Mouse (Mus musculus) forebrain, postnatal 0 days (tissue): Measurements from ENCODE around the gene Plcb4. TPM values are rescaled to one million over a fixed set of nuclear protein-coding genes. Genes with fewer than 3 reads are reported as not detected.

Experiments used
- ATAC-seq: fragments of 200-750 bp; cut with Nextera tagmentation; 2 replicates; pipeline ENCODE4 v1.8.0; 2017; ENCODE audit warnings: mild to moderate bottlenecking, moderate library complexity
- DNase-seq: peaks from one replicate; pipeline ENCODE4 v3.0.0-alpha.2; 2015
- H3K27ac ChIP-seq: fragments of 300-500 bp; sonication (generic); 2 replicates; pipeline ENCODE4 v1.5.1; 2014; ENCODE audit warnings: low read depth, mild to moderate bottlenecking, antibody characterized with exemption, low read length, moderate library complexity, mixed read lengths
- H3K27me3 ChIP-seq: fragments of 300-500 bp; sonication (generic); 2 replicates; pipeline ENCODE4 v1.6.1; 2014; ENCODE audit warnings: mild to moderate bottlenecking, low read length, mixed read lengths; ENCODE audit not compliant: insufficient read depth
- H3K36me3 ChIP-seq: fragments of 300-500 bp; sonication (generic); 2 replicates; pipeline ENCODE4 v1.6.1; 2014; ENCODE audit warnings: mild to moderate bottlenecking, moderate library complexity; ENCODE audit not compliant: insufficient read depth
- H3K4me1 ChIP-seq: fragments of 300-500 bp; sonication (generic); 2 replicates; pipeline ENCODE4 v1.6.1; 2014; ENCODE audit warnings: antibody characterized with exemption; ENCODE audit not compliant: insufficient read depth
- H3K4me2 ChIP-seq: fragments of 300-500 bp; sonication (generic); 2 replicates; pipeline ENCODE4 v1.6.1; 2014; ENCODE audit warnings: low read depth, mild to moderate bottlenecking, moderate library complexity
- H3K4me3 ChIP-seq: fragments of 300-500 bp; sonication (generic); 2 replicates; pipeline ENCODE4 v1.5.1; 2014; ENCODE audit warnings: low read depth, low read length, mixed read lengths
- H3K9ac ChIP-seq: fragments of 300-500 bp; sonication (generic); 2 replicates; pipeline ENCODE4 v1.6.1; 2014; ENCODE audit warnings: mild to moderate bottlenecking
- H3K9me3 ChIP-seq: fragments of 300-500 bp; sonication (generic); 2 replicates; pipeline ENCODE4 v1.6.1; 2016; ENCODE audit warnings: low read length
- CTCF ChIP-seq: sonication (generic); IDR thresholded peaks from 2 replicates; pipeline ENCODE4 v1.5.1; 2016; ENCODE audit warnings: antibody characterized with exemption, control low read depth, low read depth
- WGBS: fragments of 180-500 bp; shearing (Covaris S2); extraction: QIAGEN DNeasy Blood & Tissue Kit; methylation state at CpG from one replicate; pipeline ENCODE4 v1.1.7; 2014; 5-methylcytosine and 5-hydroxymethylcytosine counted together
- polyA plus RNA-seq: library from polyadenylated mRNA; unstranded; fragments of >200 nt; fragmentation: Nextera tagmentation; extraction: Ambion mirVana; gene quantifications from 2 replicates; pipeline ENCODE4 v1.2.1, GENCODE M21; 2015
- total RNA-seq: library from RNA; depleted of rRNA; stranded (reverse); fragments of >200 nt; gene quantifications from 2 replicates; pipeline ENCODE4 v1.2.3, GENCODE M21; 2014

Gene Plcb4
- total and polyA plus RNA-seq, 2 experiments from 2014 or later: 15.5 to 39.7 TPM

DNA sequence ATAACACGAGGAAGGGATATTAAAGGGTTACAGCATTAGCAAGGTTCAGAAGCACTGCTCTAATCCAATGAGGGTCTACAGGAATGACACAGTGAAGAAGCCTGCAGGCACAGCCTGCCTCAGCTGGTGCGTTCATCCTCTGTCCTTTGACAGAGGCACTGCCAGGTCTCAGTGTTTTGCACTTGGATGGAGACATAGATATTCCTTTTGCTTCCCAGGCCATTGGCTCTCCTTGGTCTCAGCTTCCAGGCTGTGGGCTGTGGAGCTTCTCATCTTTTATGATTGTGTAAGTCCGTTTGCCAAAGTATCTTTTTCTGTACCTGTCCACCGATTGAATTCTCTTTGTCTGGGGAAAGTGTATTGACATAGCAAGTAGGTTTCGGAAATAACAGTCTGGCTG, 177.1 kb downstream of the Plcb4 start:
- Histone ChIP-seq H3K27me3 (no peaks in the 10 kb centered on the region), H3K27ac (no peak overlapping the region), H3K9me3 (no peaks in the 10 kb centered on the region), H3K4me1 (no peaks in the 10 kb centered on the region), H3K9ac (no peak overlapping the region), H3K36me3 (no peaks in the 10 kb centered on the region), H3K4me3 (no peak overlapping the region), H3K4me2 (no peak overlapping the region)
- 87% methylated on average over 5 of the region's 5 CpGs for WGBS
- TF ChIP-seq CTCF: no peak
- ATAC-seq: no peak
- DNase-seq: no peak

DNA sequence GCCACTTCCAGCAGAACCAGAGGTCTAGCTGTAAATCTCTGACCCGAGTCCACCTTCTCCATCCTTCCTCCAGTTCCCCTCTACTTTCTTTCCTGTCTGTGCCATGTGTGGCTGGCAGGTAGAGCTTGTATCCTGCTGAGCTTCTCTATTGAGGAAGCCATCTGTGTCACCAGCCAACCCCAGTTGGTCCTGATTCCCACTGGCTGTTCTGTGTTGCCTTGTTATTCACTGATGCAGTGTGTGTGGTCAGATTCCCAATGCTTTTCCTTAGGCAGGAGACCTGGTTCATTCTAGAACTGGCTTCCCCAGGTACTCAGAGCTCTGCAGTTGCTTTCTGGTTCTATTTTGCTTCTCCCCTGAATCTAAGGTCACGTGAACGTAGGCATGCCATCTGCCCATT, 177.6 kb downstream of the Plcb4 start:
- WGBS: 82% methylated on average over 3 of the region's 3 CpGs
- no peaks in the 10 kb centered on the region for H3K9me3 ChIP-seq
- no peaks in the 10 kb centered on the region for H3K36me3 ChIP-seq
- H3K27me3 ChIP-seq: no peaks in the 10 kb centered on the region
- TF ChIP-seq CTCF: no peak
- no peaks in the 10 kb centered on the region for H3K4me1 ChIP-seq
- ATAC-seq (no peak), DNase-seq (no peak)
- no peak overlapping the region for H3K27ac ChIP-seq
- no peak overlapping the region for H3K4me2 ChIP-seq
- H3K9ac ChIP-seq: no peak overlapping the region
- no peak overlapping the region for H3K4me3 ChIP-seq

DNA sequence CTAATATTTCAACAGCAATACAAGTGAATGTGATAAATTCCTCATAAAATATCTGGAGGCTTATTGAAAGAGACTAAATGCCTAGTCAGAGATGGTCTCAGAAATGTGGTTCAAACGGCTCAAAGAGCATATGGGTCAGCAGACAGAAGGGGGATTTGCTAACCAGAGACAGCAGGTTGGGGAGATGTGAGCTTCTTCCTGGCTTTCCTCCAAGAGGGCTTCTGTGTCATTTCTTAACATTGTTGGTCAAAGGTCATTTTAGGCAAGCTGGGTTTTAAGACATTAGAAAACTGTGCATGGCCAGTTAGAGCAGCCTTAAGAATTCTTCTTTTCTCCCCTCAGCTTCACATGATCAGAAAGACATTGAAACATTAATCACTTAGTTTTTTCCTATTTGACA, 178.9 kb downstream of the Plcb4 start:
- ATAC-seq (no peak), DNase-seq (no peak)
- Histone ChIP-seq H3K9ac (no peak overlapping the region), H3K4me1 (no peaks in the 10 kb centered on the region), H3K27me3 (no peaks in the 10 kb centered on the region), H3K36me3 (no peaks in the 10 kb centered on the region), H3K9me3 (no peaks in the 10 kb centered on the region), H3K4me3 (no peak overlapping the region), H3K4me2 (no peak overlapping the region), H3K27ac (no peak overlapping the region)
- WGBS: 81% methylated on average over 1 of the region's 1 CpGs
- no peak for TF ChIP-seq CTCF

DNA sequence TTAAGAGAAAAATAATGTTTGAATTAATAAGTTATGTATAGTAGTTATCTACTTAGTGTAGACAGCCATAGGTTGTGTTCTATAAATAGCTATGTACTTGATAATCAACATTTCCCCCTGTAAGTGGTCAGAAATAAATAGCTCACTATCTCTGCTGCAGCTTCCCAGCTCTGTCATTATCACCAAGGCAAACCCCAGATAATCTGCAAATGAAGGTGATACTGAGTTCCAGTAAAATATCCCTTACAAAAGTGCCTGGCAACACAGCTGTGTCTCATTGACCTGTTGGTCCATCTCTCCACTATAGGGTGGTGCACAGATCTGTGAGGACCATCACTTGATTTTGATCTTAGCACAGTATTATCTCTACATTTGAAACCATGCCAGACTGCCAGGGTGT, 179.3 kb downstream of the Plcb4 start:
- no peaks in the 10 kb centered on the region for H3K9me3 ChIP-seq
- no peaks in the 10 kb centered on the region for H3K27me3 ChIP-seq
- no peak overlapping the region for H3K9ac ChIP-seq
- H3K4me2 ChIP-seq: no peak overlapping the region
- no peak overlapping the region for H3K27ac ChIP-seq
- no peak for ATAC-seq
- TF ChIP-seq CTCF: no peak
- no peaks in the 10 kb centered on the region for H3K36me3 ChIP-seq
- no peak overlapping the region for H3K4me3 ChIP-seq
- no peaks in the 10 kb centered on the region for H3K4me1 ChIP-seq
- no peak for DNase-seq

DNA sequence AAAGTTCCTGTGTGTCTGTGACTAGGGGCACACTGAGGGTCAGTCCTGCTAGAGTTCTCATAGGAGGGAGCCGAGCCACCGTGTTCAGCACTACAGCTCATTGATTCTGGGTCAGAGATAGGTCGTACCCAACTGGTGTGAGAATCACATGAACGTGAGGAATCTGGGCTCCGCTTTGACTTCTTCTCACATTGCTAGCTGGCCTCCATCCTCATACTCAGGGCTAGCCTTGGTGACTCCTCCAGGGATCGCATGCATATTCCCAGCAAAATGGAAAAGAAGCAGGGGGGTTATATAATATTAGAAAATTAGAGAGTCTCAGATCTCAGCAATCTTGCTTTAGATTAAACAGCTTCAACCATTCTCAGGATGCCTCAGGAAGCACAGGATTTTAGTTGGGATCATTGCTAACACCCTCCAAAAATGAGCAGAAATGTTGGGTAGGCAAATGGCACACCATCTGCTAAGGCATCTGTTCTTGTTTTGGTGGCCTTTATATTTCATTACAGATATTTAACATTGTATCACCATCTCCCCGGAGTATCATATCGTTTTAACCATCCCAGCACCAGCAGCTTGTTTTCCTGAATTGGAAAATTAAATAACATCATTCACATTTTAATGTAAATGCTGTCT, 180.0 kb downstream of the Plcb4 start:
- Histone ChIP-seq H3K4me2 (no peak overlapping the region), H3K36me3 (no peaks in the 10 kb centered on the region), H3K9ac (no peak overlapping the region), H3K4me3 (no peak overlapping the region), H3K27me3 (no peaks in the 10 kb centered on the region), H3K9me3 (no peaks in the 10 kb centered on the region), H3K4me1 (no peaks in the 10 kb centered on the region), H3K27ac (no peak overlapping the region)
- 64% methylated on average over 8 of the region's 8 CpGs for WGBS
- DNase-seq: peak; percentile 55
- no peak for ATAC-seq
- no peak for TF ChIP-seq CTCF

DNA sequence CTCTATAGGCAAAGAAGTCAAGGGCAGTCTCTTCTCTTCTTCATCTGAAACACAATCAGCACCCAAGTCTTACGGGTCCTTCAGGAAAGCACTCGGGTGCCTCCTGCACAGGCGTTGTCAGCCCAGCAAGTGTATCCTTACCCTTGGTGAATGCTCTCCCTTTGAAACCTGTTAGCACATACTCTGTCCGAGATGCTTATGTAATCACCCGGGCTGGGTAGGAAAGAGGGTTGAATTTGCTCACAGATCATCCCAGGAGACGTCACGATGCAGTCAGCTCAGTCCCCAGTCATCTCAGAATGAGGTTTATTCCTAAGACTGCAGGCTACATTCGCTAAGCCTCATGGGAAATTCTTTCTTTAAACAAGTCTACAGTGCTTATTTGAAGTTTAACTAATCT, 184.9 kb downstream of the Plcb4 start:
- H3K4me2 ChIP-seq: no peak overlapping the region
- DNase-seq (no peak), ATAC-seq (no peak)
- H3K9me3 ChIP-seq: no peaks in the 10 kb centered on the region
- H3K4me1 ChIP-seq: no peaks in the 10 kb centered on the region
- 86% methylated on average over 8 of the region's 8 CpGs for WGBS
- H3K4me3 ChIP-seq: no peak overlapping the region
- no peak overlapping the region for H3K27ac ChIP-seq
- H3K9ac ChIP-seq: no peak overlapping the region
- TF ChIP-seq CTCF: no peak
- no peaks in the 10 kb centered on the region for H3K27me3 ChIP-seq
- no peaks in the 10 kb centered on the region for H3K36me3 ChIP-seq

DNA sequence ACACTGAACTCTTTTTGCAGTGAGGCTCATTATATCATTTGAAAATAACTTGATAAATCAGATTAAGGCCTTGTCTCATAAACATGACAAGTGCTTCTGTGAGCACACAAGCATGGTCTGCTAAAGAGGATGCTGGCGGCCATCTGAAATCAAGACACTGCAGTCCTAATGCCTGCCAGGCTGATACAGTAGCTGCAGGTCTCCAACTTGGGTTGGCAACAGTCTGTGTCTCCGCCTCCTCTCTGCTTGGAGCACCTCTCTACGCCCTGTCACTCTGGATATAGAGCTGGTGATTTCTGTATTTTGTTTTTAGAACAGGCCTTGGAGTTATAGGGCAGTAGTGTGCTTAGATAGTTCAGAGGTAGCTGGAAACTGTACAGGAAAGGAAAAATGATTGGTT, 188.1 kb downstream of the Plcb4 start:
- Histone ChIP-seq H3K27me3 (no peaks in the 10 kb centered on the region), H3K4me1 (no peaks in the 10 kb centered on the region), H3K36me3 (no peaks in the 10 kb centered on the region), H3K4me2 (no peak overlapping the region), H3K9me3 (no peaks in the 10 kb centered on the region), H3K27ac (no peak overlapping the region), H3K4me3 (no peak overlapping the region), H3K9ac (no peak overlapping the region)
- ATAC-seq (no peak), DNase-seq (no peak)
- WGBS: 93% methylated on average over 3 of the region's 3 CpGs
- TF ChIP-seq CTCF: no peak
